Mouse (Mus musculus) ES-E14 (cell line): ENCODE results near the gene Ldb3. TPM values are rescaled to one million over a fixed set of nuclear protein-coding genes. Genes with fewer than 3 reads are reported as not detected.

Experiments used
- DNase-seq: peaks from one replicate; pipeline ENCODE4 v3.0.0-alpha.2; 2013; ENCODE audit warnings: low read depth, low spot score
- H3K27ac ChIP-seq: 2 replicates; pipeline ENCODE4 v1.5.1; 2012; ENCODE audit warnings: low read depth, mild to moderate bottlenecking, low read length, moderate library complexity, mixed read lengths; ENCODE audit not compliant: poor library complexity, insufficient read depth, severe bottlenecking
- H3K36me3 ChIP-seq: 2 replicates; pipeline ENCODE4 v1.6.1; 2012; ENCODE audit warnings: mild to moderate bottlenecking, low read length, moderate library complexity, mixed read lengths; ENCODE audit not compliant: control insufficient read depth, poor library complexity, insufficient read depth, severe bottlenecking
- H3K4me1 ChIP-seq, 2 experiments: fragments of 150-350 bp in 1 of 2; sonication (generic) in 1 of 2; 2 replicates each; pipeline ENCODE4 v1.6.1; 2012; ENCODE audit warnings: low read length in 2 of 2, mild to moderate bottlenecking in 1 of 2, mixed read lengths in 1 of 2; ENCODE audit not compliant: control insufficient read depth in 2 of 2, insufficient read depth in 2 of 2, poor library complexity in 1 of 2
- H3K4me3 ChIP-seq, 2 experiments: fragments of 150-350 bp in 1 of 2; sonication (generic) in 1 of 2; 2 replicates each; pipeline ENCODE4 v1.5.1; 2012; ENCODE audit warnings: low read length in 2 of 2, low read depth in 1 of 2, mild to moderate bottlenecking in 1 of 2, mixed read lengths in 1 of 2; ENCODE audit not compliant: insufficient read depth in 1 of 2, poor library complexity in 1 of 2, severe bottlenecking in 1 of 2
- H3K9ac ChIP-seq: 2 replicates; pipeline ENCODE4 v1.6.1; 2012; ENCODE audit warnings: low read depth, mild to moderate bottlenecking, low read length, mixed read lengths; ENCODE audit not compliant: poor library complexity, insufficient read depth, severe bottlenecking
- H3K9me3 ChIP-seq: fragments of 150-350 bp; sonication (generic); 2 replicates; pipeline ENCODE4 v1.6.1; 2012; ENCODE audit warnings: low read depth, mild to moderate bottlenecking, low read length; ENCODE audit not compliant: control insufficient read depth, insufficient read depth
- CHD2 ChIP-seq: IDR thresholded peaks from 2 replicates; pipeline ENCODE4 v1.6.1; 2014; ENCODE audit warnings: mild to moderate bottlenecking, low read depth, low read length, inconsistent platforms
- HCFC1 ChIP-seq: IDR thresholded peaks from 2 replicates; pipeline ENCODE4 v1.6.1; 2012; ENCODE audit warnings: low read length, inconsistent platforms, borderline replicate concordance; ENCODE audit not compliant: insufficient read depth
- MAFK ChIP-seq: IDR thresholded peaks from 2 replicates; pipeline ENCODE4 v1.6.1; 2014; ENCODE audit warnings: mild to moderate bottlenecking, low read depth, low read length, inconsistent platforms; ENCODE audit not compliant: insufficient read depth
- ZC3H11A ChIP-seq: IDR thresholded peaks from 2 replicates; pipeline ENCODE4 v1.6.1; 2012; ENCODE audit warnings: low read depth, mild to moderate bottlenecking, inconsistent platforms, low read length, borderline replicate concordance
- ZNF384 ChIP-seq: IDR thresholded peaks from 2 replicates; pipeline ENCODE4 v1.6.1; 2012; ENCODE audit warnings: low read depth, low read length, inconsistent platforms
- in situ Hi-C, 2 experiments: fragments of 600-800 bp; cut with MboI; formaldehyde crosslinking; loops; one replicate each; pipeline ENCODE4 v1.15.1; 2025; ENCODE audit warnings: low sequenced_read_pairs in 2 of 2, inconsistent platforms in 1 of 2; ENCODE audit not compliant: unreplicated experiment in 2 of 2
- total RNA-seq: library from RNA; depleted of rRNA; stranded (reverse); fragments of 300-350 nt; gene quantifications from 2 replicates; pipeline ENCODE4 v1.2.3, GENCODE M21; 2012

Gene Ldb3
- total RNA-seq, 1 experiment = 0.98 TPM

- Histone ChIP-seq H3K27ac (no peak overlapping the region), H3K9me3 (no peaks in the 10 kb centered on the region), H3K36me3 (no peaks in the 10 kb centered on the region), H3K9ac (peak overlapping the region; percentile 47; the same call in 1 of the 2 replicates), H3K4me1 (peaks cover 3 to 11% of the 10 kb centered on the region in 2 experiments; a peak in 1 of 4 replicates), H3K4me3 (peak overlapping the region in 1 of 2 experiments; percentile 54; a peak in 2 of 4 replicates)
- in situ Hi-C loops = no loop called here
- peak; percentile 51 for DNase-seq
- no peak for TF ChIP-seq ZC3H11A
- TF ChIP-seq CHD2 = no peak
- no peak for TF ChIP-seq MAFK
- no peak for TF ChIP-seq ZNF384
- no peak for TF ChIP-seq HCFC1
Observed at GRCm38 (mm10) chr14:34540685-34541162, 47.8 kb downstream of the Ldb3 start.

GRCm38 (mm10) chr14:34535883-34536282, 52.6 kb downstream of the Ldb3 start:
- H3K9ac ChIP-seq = no peak overlapping the region
- 0 out of 4 replicates have a peak, but pooled peaks cover 2% of the 10 kb centered on the region in 2 experiments for H3K4me1 ChIP-seq
- in situ Hi-C loops = no loop called here
- H3K4me3 ChIP-seq = no peak overlapping the region
- no peaks in the 10 kb centered on the region for H3K9me3 ChIP-seq
- TF ChIP-seq HCFC1 (no peak), ZC3H11A (no peak), MAFK (no peak), CHD2 (no peak), ZNF384 (no peak)
- H3K36me3 ChIP-seq = no peaks in the 10 kb centered on the region
- no peak overlapping the region for H3K27ac ChIP-seq
- DNase-seq = no peak

- no peak for DNase-seq
- H3K9ac ChIP-seq = no peak overlapping the region
- H3K27ac ChIP-seq = no peak overlapping the region
- H3K4me3 ChIP-seq = no peak overlapping the region
- in situ Hi-C loops = no loop called here
- H3K4me1 ChIP-seq = peaks cover 2 to 3% of the 10 kb centered on the region in 2 experiments; a peak in 1 of 4 replicates
- no peak for TF ChIP-seq CHD2
- no peak for TF ChIP-seq ZNF384
- no peak for TF ChIP-seq HCFC1
- TF ChIP-seq ZC3H11A = no peak
- TF ChIP-seq MAFK = no peak
- no peaks in the 10 kb centered on the region; the same call in 1 of the 2 replicates for H3K36me3 ChIP-seq
- no peaks in the 10 kb centered on the region for H3K9me3 ChIP-seq
Observed at GRCm38 (mm10) chr14:34533537-34533936, 54.9 kb downstream of the Ldb3 start.

DNA sequence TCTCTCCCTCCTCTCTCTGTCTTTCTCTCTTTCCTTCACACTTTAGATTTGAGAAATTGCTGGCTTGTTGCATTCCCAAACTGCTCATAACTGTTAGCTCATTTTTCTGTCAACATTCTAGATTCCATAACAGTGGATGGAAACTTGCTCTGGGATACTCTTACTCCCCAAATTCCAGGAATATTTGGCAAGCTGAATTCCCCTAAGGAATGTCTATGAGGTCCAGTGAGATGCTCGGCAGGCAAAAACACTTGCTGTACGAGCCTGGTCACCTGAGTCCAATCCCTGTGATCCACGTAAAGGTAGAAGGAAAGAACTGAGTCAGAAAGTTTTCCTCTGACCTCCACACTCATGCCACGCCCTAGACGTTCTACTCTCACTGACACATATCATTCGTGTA, 55.9 kb downstream of the Ldb3 start:
- in situ Hi-C loops = no loop called here
- DNase-seq = no peak
- H3K4me3 ChIP-seq = no peak overlapping the region
- H3K36me3 ChIP-seq = no peaks in the 10 kb centered on the region; the same call in 1 of the 2 replicates
- no peaks in the 10 kb centered on the region for H3K9me3 ChIP-seq
- H3K4me1 ChIP-seq = peaks cover 5 to 8% of the 10 kb centered on the region in 2 experiments; a peak in 3 of 4 replicates
- no peak overlapping the region for H3K9ac ChIP-seq
- TF ChIP-seq HCFC1 (no peak), MAFK (no peak), CHD2 (no peak), ZC3H11A (no peak), ZNF384 (no peak)
- no peak overlapping the region for H3K27ac ChIP-seq

DNA sequence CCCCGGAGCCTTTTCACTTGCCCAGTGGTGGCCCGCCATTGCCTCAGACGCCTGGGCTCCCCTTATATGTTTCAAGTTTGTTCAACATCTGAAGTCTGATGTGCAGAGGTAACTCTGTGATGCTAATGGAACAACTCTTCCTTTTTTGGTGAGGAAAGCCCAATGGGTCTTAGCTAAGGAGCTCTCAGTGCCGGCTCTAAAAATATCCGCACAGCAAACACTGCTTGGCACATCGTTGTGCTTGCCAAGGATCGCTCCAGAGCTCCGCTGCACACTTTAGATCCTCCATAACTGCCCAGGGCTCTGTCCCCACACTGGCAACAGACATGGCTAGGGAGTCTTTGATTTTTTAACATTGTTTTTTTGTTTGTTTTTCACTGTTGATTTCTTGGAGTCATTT, 59.7 kb downstream of the Ldb3 start:
- no peak overlapping the region for H3K27ac ChIP-seq
- H3K9ac ChIP-seq = peak overlapping the region; percentile 21; the same call in 1 of the 2 replicates
- no peak for TF ChIP-seq ZC3H11A
- no peak for TF ChIP-seq MAFK
- no peak for TF ChIP-seq CHD2
- no peak for TF ChIP-seq HCFC1
- TF ChIP-seq ZNF384 = no peak
- H3K9me3 ChIP-seq = no peaks in the 10 kb centered on the region
- no peak for DNase-seq
- in situ Hi-C loops = no loop called here
- no peak overlapping the region for H3K4me3 ChIP-seq
- peaks cover 5 to 8% of the 10 kb centered on the region in 2 experiments for H3K4me1 ChIP-seq
- H3K36me3 ChIP-seq = no peaks in the 10 kb centered on the region; the same call in 1 of the 2 replicates
